Mouse (Mus musculus) ES-E14 (cell line): ENCODE data around the gene Rtp2. TPM values are rescaled to one million over a fixed set of nuclear protein-coding genes. Genes with fewer than 3 reads are reported as not detected.
"Not testable (repeated sequence)": the region's sequence is repeated elsewhere in the genome, so short reads cannot be mapped to it uniquely, and the experiment has no call there.

Source experiments
- DNase-seq: peaks from one replicate; pipeline ENCODE4 v3.0.0-alpha.2; 2013; ENCODE audit warnings: low read depth, low spot score
- H3K27ac ChIP-seq: 2 replicates; pipeline ENCODE4 v1.5.1; 2012; ENCODE audit warnings: low read depth, mild to moderate bottlenecking, low read length, moderate library complexity, mixed read lengths; ENCODE audit not compliant: poor library complexity, insufficient read depth, severe bottlenecking
- H3K36me3 ChIP-seq: 2 replicates; pipeline ENCODE4 v1.6.1; 2012; ENCODE audit warnings: mild to moderate bottlenecking, low read length, moderate library complexity, mixed read lengths; ENCODE audit not compliant: control insufficient read depth, poor library complexity, insufficient read depth, severe bottlenecking
- H3K4me1 ChIP-seq, 2 experiments: fragments of 150-350 bp in 1 of 2; sonication (generic) in 1 of 2; 2 replicates each; pipeline ENCODE4 v1.6.1; 2012; ENCODE audit warnings: low read length in 2 of 2, mild to moderate bottlenecking in 1 of 2, mixed read lengths in 1 of 2; ENCODE audit not compliant: control insufficient read depth in 2 of 2, insufficient read depth in 2 of 2, poor library complexity in 1 of 2
- H3K4me3 ChIP-seq, 2 experiments: fragments of 150-350 bp in 1 of 2; sonication (generic) in 1 of 2; 2 replicates each; pipeline ENCODE4 v1.5.1; 2012; ENCODE audit warnings: low read length in 2 of 2, low read depth in 1 of 2, mild to moderate bottlenecking in 1 of 2, mixed read lengths in 1 of 2; ENCODE audit not compliant: insufficient read depth in 1 of 2, poor library complexity in 1 of 2, severe bottlenecking in 1 of 2
- H3K9ac ChIP-seq: 2 replicates; pipeline ENCODE4 v1.6.1; 2012; ENCODE audit warnings: low read depth, mild to moderate bottlenecking, low read length, mixed read lengths; ENCODE audit not compliant: poor library complexity, insufficient read depth, severe bottlenecking
- H3K9me3 ChIP-seq: fragments of 150-350 bp; sonication (generic); 2 replicates; pipeline ENCODE4 v1.6.1; 2012; ENCODE audit warnings: low read depth, mild to moderate bottlenecking, low read length; ENCODE audit not compliant: control insufficient read depth, insufficient read depth
- CHD2 ChIP-seq: IDR thresholded peaks from 2 replicates; pipeline ENCODE4 v1.6.1; 2014; ENCODE audit warnings: mild to moderate bottlenecking, low read depth, low read length, inconsistent platforms
- HCFC1 ChIP-seq: IDR thresholded peaks from 2 replicates; pipeline ENCODE4 v1.6.1; 2012; ENCODE audit warnings: low read length, inconsistent platforms, borderline replicate concordance; ENCODE audit not compliant: insufficient read depth
- MAFK ChIP-seq: IDR thresholded peaks from 2 replicates; pipeline ENCODE4 v1.6.1; 2014; ENCODE audit warnings: mild to moderate bottlenecking, low read depth, low read length, inconsistent platforms; ENCODE audit not compliant: insufficient read depth
- ZC3H11A ChIP-seq: IDR thresholded peaks from 2 replicates; pipeline ENCODE4 v1.6.1; 2012; ENCODE audit warnings: low read depth, mild to moderate bottlenecking, inconsistent platforms, low read length, borderline replicate concordance
- ZNF384 ChIP-seq: IDR thresholded peaks from 2 replicates; pipeline ENCODE4 v1.6.1; 2012; ENCODE audit warnings: low read depth, low read length, inconsistent platforms
- in situ Hi-C, 2 experiments: fragments of 600-800 bp; cut with MboI; formaldehyde crosslinking; loops; one replicate each; pipeline ENCODE4 v1.15.1; 2025; ENCODE audit warnings: low sequenced_read_pairs in 2 of 2, inconsistent platforms in 1 of 2; ENCODE audit not compliant: unreplicated experiment in 2 of 2
- total RNA-seq: library from RNA; depleted of rRNA; stranded (reverse); fragments of 300-350 nt; gene quantifications from 2 replicates; pipeline ENCODE4 v1.2.3, GENCODE M21; 2012

Gene Rtp2
- total RNA-seq, 1 experiment: 0.18 TPM

GRCm38 (mm10) chr16:23919418-23919817 is 12.8 kb downstream of the Rtp2 start:
- no peak overlapping the region for H3K9ac ChIP-seq
- TF ChIP-seq ZNF384 (no peak), HCFC1 (no peak), MAFK (no peak), CHD2 (no peak), ZC3H11A (no peak)
- no peak for DNase-seq
- no peaks in the 10 kb centered on the region for H3K9me3 ChIP-seq
- H3K4me3 ChIP-seq: no peak overlapping the region
- H3K4me1 ChIP-seq: peaks cover 4 to 5% of the 10 kb centered on the region in 2 experiments; a peak in 2 of 4 replicates
- H3K36me3 ChIP-seq: no peaks in the 10 kb centered on the region
- in situ Hi-C loops: no loop called here
- no peak overlapping the region for H3K27ac ChIP-seq

- TF ChIP-seq MAFK (no peak), ZC3H11A (no peak), CHD2 (no peak), ZNF384 (no peak), HCFC1 (no peak)
- H3K4me3 ChIP-seq: peak overlapping the region in 1 of 2 experiments; percentile 20; a peak in 3 of 4 replicates
- DNase-seq: no peak
- in situ Hi-C loops: no loop called here
- peaks cover 0 to 4% of the 10 kb centered on the region in 2 experiments; a peak in 1 of 4 replicates for H3K4me1 ChIP-seq
- 0 out of 2 replicates have a peak, but pooled peaks cover 2% of the 10 kb centered on the region for H3K36me3 ChIP-seq
- no peak overlapping the region for H3K27ac ChIP-seq
- no peaks in the 10 kb centered on the region for H3K9me3 ChIP-seq
- no peak overlapping the region; the same call in 1 of the 2 replicates for H3K9ac ChIP-seq
Observed at GRCm38 (mm10) chr16:23913401-23913800, 18.8 kb downstream of the Rtp2 start.

GRCm38 (mm10) chr16:23912741-23913140 is 19.5 kb downstream of the Rtp2 start:
- Histone ChIP-seq H3K9me3 (no peaks in the 10 kb centered on the region), H3K27ac (no peak overlapping the region), H3K4me3 (no peak overlapping the region), H3K9ac (no peak overlapping the region), H3K4me1 (peaks cover 0 to 7% of the 10 kb centered on the region in 2 experiments; a peak in 2 of 4 replicates), H3K36me3 (0 out of 2 replicates have a peak, but pooled peaks cover 2% of the 10 kb centered on the region)
- in situ Hi-C loops: no loop called here
- TF ChIP-seq ZC3H11A (no peak), ZNF384 (no peak), HCFC1 (no peak), MAFK (no peak), CHD2 (no peak)
- DNase-seq: no peak

GRCm38 (mm10) chr16:23909015-23909354 is 23.2 kb downstream of the Rtp2 start:
- H3K9me3 ChIP-seq, H3K4me3 ChIP-seq, H3K36me3 ChIP-seq, in situ Hi-C loops, DNase-seq, H3K9ac ChIP-seq, H3K4me1 ChIP-seq: not testable (repeated sequence)
- peak overlapping the region; percentile 94 for H3K27ac ChIP-seq

- H3K4me1 ChIP-seq, H3K9me3 ChIP-seq, in situ Hi-C loops, H3K4me3 ChIP-seq, DNase-seq, H3K36me3 ChIP-seq: not testable (repeated sequence)
- Histone ChIP-seq H3K9ac (peak overlapping the region; percentile 38; the same call in 1 of the 2 replicates), H3K27ac (peak overlapping the region; percentile 98)
Observed at GRCm38 (mm10) chr16:23908076-23909014, 23.8 kb downstream of the Rtp2 start.

GRCm38 (mm10) chr16:23906586-23906985 is 25.6 kb downstream of the Rtp2 start:
- H3K4me3 ChIP-seq, in situ Hi-C loops, DNase-seq, H3K36me3 ChIP-seq, H3K4me1 ChIP-seq, H3K9ac ChIP-seq, H3K9me3 ChIP-seq: not testable (repeated sequence)
- peak overlapping the region; percentile 70; the same call in 1 of the 2 replicates for H3K27ac ChIP-seq
